Mouse (Mus musculus) embryonic facial prominence, embryonic 14.5 days (tissue): Measurements from ENCODE around the gene Spint1. TPM values are rescaled to one million over a fixed set of nuclear protein-coding genes. Genes with fewer than 3 reads are reported as not detected.

Source experiments
- ATAC-seq: fragments of 200-750 bp; cut with Nextera tagmentation; 2 replicates; pipeline ENCODE4 v1.8.0; 2017; ENCODE audit warnings: low read depth, moderate number of reproducible peaks, moderate TSS enrichment
- DNase-seq: peaks from one replicate; pipeline ENCODE4 v3.0.0-alpha.2; 2015; ENCODE audit warnings: low spot score
- H3K27ac ChIP-seq: fragments of 300-500 bp; sonication (generic); replicated peaks from 2 replicates; pipeline ENCODE4 v1.5.1; 2014; ENCODE audit warnings: low read depth, mild to moderate bottlenecking, low read length, moderate library complexity
- H3K27me3 ChIP-seq: fragments of 300-500 bp; sonication (generic); replicated peaks from 2 replicates; pipeline ENCODE4 v1.6.1; 2014; ENCODE audit warnings: low read length; ENCODE audit not compliant: control insufficient read depth, insufficient read depth
- H3K36me3 ChIP-seq: fragments of 300-500 bp; sonication (generic); 2 replicates; pipeline ENCODE4 v1.6.1; 2014; ENCODE audit warnings: low read length, mixed read lengths; ENCODE audit not compliant: control insufficient read depth, insufficient read depth
- H3K4me1 ChIP-seq: fragments of 300-500 bp; sonication (generic); 2 replicates; pipeline ENCODE4 v1.6.1; 2014; ENCODE audit warnings: antibody characterized with exemption, low read length; ENCODE audit not compliant: control insufficient read depth, insufficient read depth
- H3K4me2 ChIP-seq: fragments of 300-500 bp; sonication (generic); 2 replicates; pipeline ENCODE4 v1.6.1; 2014; ENCODE audit warnings: low read depth, mild to moderate bottlenecking, low read length, moderate library complexity, mixed read lengths
- H3K4me3 ChIP-seq: fragments of 300-500 bp; sonication (generic); 2 replicates; pipeline ENCODE4 v1.5.1; 2014; ENCODE audit warnings: low read depth, mild to moderate bottlenecking, low read length
- H3K9ac ChIP-seq: fragments of 300-500 bp; sonication (generic); 2 replicates; pipeline ENCODE4 v1.6.1; 2014; ENCODE audit warnings: low read depth, mild to moderate bottlenecking, low read length, moderate library complexity, mixed read lengths
- H3K9me3 ChIP-seq: fragments of 300-500 bp; sonication (generic); 2 replicates; pipeline ENCODE4 v1.6.1; 2016; ENCODE audit warnings: low read length; ENCODE audit not compliant: control insufficient read depth
- WGBS: fragments of 180-500 bp; shearing (Covaris S2); extraction: QIAGEN DNeasy Blood & Tissue Kit; methylation state at CpG from one replicate; pipeline ENCODE4 v1.1.7; 2014; 5-methylcytosine and 5-hydroxymethylcytosine counted together
- polyA plus RNA-seq: library from polyadenylated mRNA; unstranded; fragments of >200 nt; fragmentation: Nextera tagmentation; extraction: Ambion mirVana; gene quantifications from 2 replicates; pipeline ENCODE4 v1.2.1, GENCODE M21; 2014

Gene Spint1
- polyA plus RNA-seq, 1 experiment from 2014 or later = 14.1 TPM

DNA sequence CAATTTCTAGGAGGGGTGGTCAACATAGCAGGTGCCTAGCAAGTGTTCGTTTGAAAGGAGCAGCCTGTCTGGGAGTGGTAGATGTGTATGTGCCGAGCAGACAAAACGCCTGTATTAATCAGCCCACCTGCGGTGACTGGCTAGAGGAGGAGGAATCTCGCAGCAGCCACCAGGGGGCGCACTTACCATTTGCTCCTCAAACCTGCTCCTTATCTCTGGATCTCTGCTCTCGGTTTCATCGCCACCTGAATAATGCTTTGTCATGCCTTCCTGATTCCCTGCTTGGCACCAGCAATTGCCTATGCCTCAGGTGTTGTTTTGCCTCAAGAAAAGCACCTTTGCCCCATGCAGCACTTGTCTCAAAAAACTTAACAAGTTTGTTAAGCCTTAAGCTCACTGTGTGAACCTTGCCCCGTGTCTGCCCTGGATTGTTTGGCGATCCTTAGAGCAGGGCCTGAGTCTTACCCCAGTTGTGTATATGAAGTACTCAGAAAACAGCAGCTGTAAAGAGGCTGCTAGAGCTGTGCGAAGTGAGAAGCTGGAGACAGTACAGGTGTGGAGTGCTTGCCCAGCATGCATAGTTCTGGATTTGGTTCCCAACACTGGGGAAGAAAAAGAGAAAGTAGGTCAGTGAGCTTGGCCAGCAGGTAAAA is 13.8 kb downstream of the Spint1 start:
- H3K9ac ChIP-seq = no peak overlapping the region
- no peak overlapping the region for H3K27ac ChIP-seq
- no peaks in the 10 kb centered on the region for H3K36me3 ChIP-seq
- H3K27me3 ChIP-seq = 0 out of 2 replicates have a peak, but pooled peaks cover 7% of the 10 kb centered on the region
- H3K4me2 ChIP-seq = peak overlapping the region; percentile 32
- no peak overlapping the region for H3K4me3 ChIP-seq
- DNase-seq = peak; percentile 83
- WGBS = 13% methylated on average over 11 of the region's 11 CpGs
- H3K9me3 ChIP-seq = no peaks in the 10 kb centered on the region
- no peaks in the 10 kb centered on the region for H3K4me1 ChIP-seq
- ATAC-seq = peak; percentile 80

DNA sequence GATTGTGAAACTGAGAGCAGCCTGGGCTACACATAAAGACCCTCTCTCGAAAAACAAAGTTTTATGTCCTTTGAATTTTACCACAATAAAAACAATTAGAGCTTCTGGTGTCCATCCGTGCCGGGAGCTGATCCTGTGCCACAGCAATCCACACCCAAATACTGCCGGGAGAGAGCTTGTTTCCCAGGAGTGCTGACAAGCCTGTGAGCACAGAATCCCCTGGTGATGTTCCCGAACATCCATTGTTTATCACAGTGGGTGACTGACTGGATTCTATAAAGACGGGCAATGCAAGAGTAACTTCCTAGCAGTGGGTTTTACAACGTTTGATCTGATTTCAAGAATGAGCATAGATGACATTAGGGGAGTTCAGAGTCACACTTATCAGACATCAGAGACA is 17.8 kb downstream of the Spint1 start:
- DNase-seq = no peak
- no peak for ATAC-seq
- Histone ChIP-seq H3K4me2 (no peak overlapping the region), H3K27me3 (0 out of 2 replicates have a peak, but pooled peaks cover 7% of the 10 kb centered on the region), H3K36me3 (no peaks in the 10 kb centered on the region), H3K27ac (no peak overlapping the region), H3K4me3 (no peak overlapping the region), H3K9me3 (no peaks in the 10 kb centered on the region), H3K4me1 (no peaks in the 10 kb centered on the region), H3K9ac (no peak overlapping the region)
- WGBS = 18% methylated on average over 7 of the region's 7 CpGs

DNA sequence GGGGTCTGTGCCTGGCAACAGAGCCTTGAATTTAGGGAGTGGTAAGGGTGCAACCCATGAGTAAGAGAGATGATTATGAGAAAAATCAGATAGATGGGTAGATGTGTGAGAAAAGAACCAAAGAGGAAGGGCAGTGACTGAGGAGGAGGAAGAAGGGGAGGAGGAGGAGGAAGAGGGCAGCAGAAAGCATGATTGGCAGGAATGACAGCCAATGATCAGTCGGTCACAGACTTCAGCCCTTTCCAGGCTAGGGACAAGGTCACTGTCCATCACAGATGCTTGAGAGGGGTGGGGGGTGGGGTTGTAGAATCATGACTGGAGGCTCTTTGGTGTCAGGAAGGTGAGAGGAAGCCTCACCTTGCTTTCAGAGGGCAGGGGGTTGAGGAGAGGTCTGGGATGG is 23.4 kb downstream of the Spint1 start:
- Histone ChIP-seq H3K4me3 (no peak overlapping the region), H3K4me2 (no peak overlapping the region), H3K36me3 (no peaks in the 10 kb centered on the region), H3K27me3 (0 out of 2 replicates have a peak, but pooled peaks cover 1% of the 10 kb centered on the region), H3K27ac (no peak overlapping the region), H3K4me1 (peaks cover 4% of the 10 kb centered on the region; the same call in 1 of the 2 replicates), H3K9ac (no peak overlapping the region), H3K9me3 (no peaks in the 10 kb centered on the region)
- 67% methylated on average over 1 of the region's 1 CpGs for WGBS
- no peak for DNase-seq
- no peak for ATAC-seq

DNA sequence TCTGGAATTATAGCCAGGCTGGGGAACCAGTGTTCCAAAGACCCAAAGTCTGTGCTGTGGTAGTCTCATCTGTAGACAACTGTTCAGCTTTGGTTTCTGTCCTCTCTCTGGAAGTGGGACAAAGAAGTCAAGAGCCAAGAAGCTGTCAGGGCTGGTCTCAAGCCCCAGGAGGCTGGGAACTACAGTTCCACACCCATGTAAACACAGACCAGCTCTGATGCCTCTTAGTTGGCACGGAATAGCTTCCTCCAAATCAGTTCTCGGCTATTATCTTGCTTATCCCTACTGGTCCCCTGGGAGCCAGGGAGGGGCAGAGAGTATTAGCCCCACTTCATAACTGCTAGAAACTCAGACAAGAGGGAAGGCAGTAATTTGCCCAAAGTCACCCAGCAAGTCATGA is 24.2 kb downstream of the Spint1 start:
- no peak overlapping the region for H3K27ac ChIP-seq
- DNase-seq = peak; percentile 55
- H3K4me1 ChIP-seq = peaks cover 4% of the 10 kb centered on the region; the same call in 1 of the 2 replicates
- no peak overlapping the region for H3K4me3 ChIP-seq
- H3K9ac ChIP-seq = no peak overlapping the region
- no peak overlapping the region for H3K4me2 ChIP-seq
- H3K9me3 ChIP-seq = no peaks in the 10 kb centered on the region
- H3K36me3 ChIP-seq = no peaks in the 10 kb centered on the region
- no peak for ATAC-seq
- H3K27me3 ChIP-seq = no peaks in the 10 kb centered on the region
- 39% methylated on average over 2 of the region's 2 CpGs for WGBS

DNA sequence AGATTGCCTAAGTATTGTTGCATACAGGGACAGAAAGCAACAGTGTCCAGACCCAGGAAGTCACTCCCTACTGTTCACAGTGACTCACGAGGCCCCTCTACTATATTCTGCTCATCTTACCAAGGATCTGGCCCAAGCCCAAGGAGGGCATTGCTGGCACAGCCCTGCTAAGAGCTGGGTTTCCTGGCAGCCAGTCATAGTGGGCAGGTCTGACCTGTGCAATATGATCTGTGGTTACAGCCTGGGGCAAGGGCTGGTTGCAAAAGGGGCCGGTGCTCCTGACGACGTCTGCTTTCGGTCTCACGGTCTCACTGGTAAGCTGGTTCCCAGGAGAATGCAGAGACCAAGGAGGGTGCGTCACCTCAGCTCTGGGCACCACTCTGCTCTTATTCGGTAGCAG is 25.8 kb downstream of the Spint1 start:
- H3K27me3 ChIP-seq = no peaks in the 10 kb centered on the region
- ATAC-seq = peak; percentile 95
- H3K27ac ChIP-seq = peak overlapping the region; percentile 49; the same call in 1 of the 2 replicates
- peak overlapping the region; percentile 21 for H3K4me2 ChIP-seq
- DNase-seq = peak; percentile 80
- H3K9me3 ChIP-seq = no peaks in the 10 kb centered on the region
- no peak overlapping the region for H3K4me3 ChIP-seq
- H3K4me1 ChIP-seq = peaks cover 4% of the 10 kb centered on the region; the same call in 1 of the 2 replicates
- 13% methylated on average over 8 of the region's 8 CpGs for WGBS
- H3K9ac ChIP-seq = peak overlapping the region; percentile 40
- no peaks in the 10 kb centered on the region for H3K36me3 ChIP-seq

DNA sequence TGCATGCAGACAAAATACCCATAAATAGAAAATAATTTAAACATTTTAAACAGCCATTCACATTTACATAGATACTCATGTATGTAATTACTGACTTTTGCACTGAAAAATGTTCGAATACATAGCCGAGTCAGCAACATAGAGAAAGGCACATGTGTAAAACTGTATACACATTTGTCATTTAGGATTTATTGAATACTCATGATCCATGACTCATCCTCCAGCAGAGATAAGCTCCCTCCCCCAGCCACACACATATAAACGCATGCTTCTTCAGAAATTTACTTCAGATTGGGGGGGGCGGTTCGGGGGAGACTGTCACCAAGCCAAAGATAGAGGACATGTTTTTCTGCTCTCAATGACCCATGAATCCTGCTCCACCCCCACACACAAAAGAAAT is 26.7 kb downstream of the Spint1 start:
- Histone ChIP-seq H3K9me3 (no peaks in the 10 kb centered on the region), H3K9ac (no peak overlapping the region), H3K4me3 (no peak overlapping the region), H3K27ac (peak overlapping the region; percentile 49; the same call in 1 of the 2 replicates), H3K4me1 (peaks cover 4% of the 10 kb centered on the region; the same call in 1 of the 2 replicates), H3K27me3 (no peaks in the 10 kb centered on the region), H3K36me3 (no peaks in the 10 kb centered on the region), H3K4me2 (no peak overlapping the region)
- no peak for ATAC-seq
- WGBS = 78% methylated on average over 5 of the region's 5 CpGs
- no peak for DNase-seq

DNA sequence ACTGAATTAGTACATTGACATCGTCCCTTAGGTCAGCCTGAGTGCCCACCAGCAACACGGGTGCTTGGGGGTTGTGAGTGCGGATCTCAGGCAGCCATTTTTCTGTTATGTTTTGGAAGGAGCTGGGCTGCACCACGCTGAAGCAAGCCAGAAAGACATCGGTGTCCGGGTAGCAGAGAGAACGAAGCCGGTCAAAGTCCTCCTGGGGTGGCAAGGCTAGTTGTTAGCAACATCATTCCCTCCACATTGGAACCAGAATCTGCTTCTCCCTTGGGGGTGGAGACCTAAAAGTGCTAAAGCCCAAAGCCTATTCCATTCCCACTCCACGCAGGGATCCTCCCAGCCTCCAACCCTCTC is 33.1 kb downstream of the Spint1 start:
- Histone ChIP-seq H3K27me3 (peaks cover 11% of the 10 kb centered on the region), H3K27ac (no peak overlapping the region), H3K4me1 (no peaks in the 10 kb centered on the region), H3K36me3 (no peaks in the 10 kb centered on the region), H3K4me2 (peak overlapping the region; percentile 98), H3K9ac (peak overlapping the region; percentile 72; the same call in 1 of the 2 replicates), H3K4me3 (peak overlapping the region; percentile 63), H3K9me3 (no peaks in the 10 kb centered on the region)
- 63% methylated on average over 9 of the region's 9 CpGs for WGBS
- ATAC-seq (no peak), DNase-seq (no peak)

DNA sequence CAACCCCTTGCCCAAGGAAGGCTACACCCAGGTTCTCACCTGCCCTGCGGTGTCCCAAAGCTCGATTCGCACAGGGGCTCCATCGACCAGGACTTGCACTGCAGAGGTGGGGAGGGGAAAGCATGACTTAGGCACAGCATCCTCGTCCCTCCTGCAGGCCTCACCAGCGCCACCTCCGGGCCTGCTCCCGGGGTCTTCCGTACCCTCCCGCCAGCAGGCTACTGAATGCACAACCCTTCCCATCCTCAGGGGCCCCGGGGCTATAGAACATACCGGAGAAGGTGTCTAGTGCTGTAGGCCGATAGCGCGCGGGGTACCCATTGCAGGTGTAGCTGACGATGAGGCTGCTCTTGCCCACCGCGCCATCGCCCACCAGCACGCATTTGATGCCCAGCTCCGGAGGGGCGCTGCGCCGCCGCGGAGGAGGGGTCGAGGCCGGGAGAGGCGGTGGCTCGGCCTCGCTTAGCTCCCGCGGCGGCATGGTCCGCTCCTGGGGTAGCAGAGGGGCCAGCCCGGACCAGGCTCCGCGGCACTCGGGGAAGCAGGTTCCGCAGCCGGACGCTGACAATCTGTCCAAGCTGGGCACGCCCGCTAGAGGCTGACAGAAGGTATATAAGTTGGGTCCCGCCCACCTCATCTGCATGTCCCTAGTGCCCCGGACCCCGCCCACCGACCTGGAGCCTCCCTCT is 33.6 kb downstream of the Spint1 start, which contains the start of gene Rhov:
Gene Rhov (minus strand): TSS at position 630 of the 689 bp plus-strand sequence.
- ATAC-seq = peak; percentile 87
- Histone ChIP-seq H3K27me3 (peaks cover 11% of the 10 kb centered on the region), H3K9me3 (no peaks in the 10 kb centered on the region)

More for the DNA sequence above, 33.6 kb downstream of the Spint1 start, which contains the start of gene Rhov:
- peak within 1 kb of the TSS; percentile 72 for H3K9ac ChIP-seq
- no peak within 1 kb of the TSS for H3K27ac ChIP-seq
- peak within 1 kb of the TSS; percentile 98 for H3K4me2 ChIP-seq
- DNase-seq = peak; percentile 88
- WGBS = 1% methylated on average over 37 of the region's 49 CpGs
- H3K4me1 ChIP-seq = no peaks in the 10 kb centered on the region
- H3K36me3 ChIP-seq = no peaks in the 10 kb centered on the region
- H3K4me3 ChIP-seq = peak within 1 kb of the TSS; percentile 63
